Mouse (Mus musculus) heart, adult 2 months (tissue): Measurements from ENCODE around the gene Acsm5.

Experiments used
- CTCF ChIP-seq: fragments of 200-600 bp; IDR thresholded peaks from 2 replicates; pipeline ENCODE4 v1.8.1; 2022; ENCODE audit warnings: antibody characterized with exemption, mild to moderate bottlenecking, moderate library complexity
- POLR2A ChIP-seq: fragments of 200-500 bp; IDR thresholded peaks from 2 replicates; pipeline ENCODE4 v1.6.1; 2011; ENCODE audit warnings: mild to moderate bottlenecking, low read depth, low read length, control low read depth; ENCODE audit not compliant: insufficient read depth

GRCm38 (mm10) chr7:119526486-119526885 lies 7.2 kb downstream of the Acsm5 start:
- no peak for TF ChIP-seq POLR2A
- TF ChIP-seq CTCF: no peak
